Mouse (Mus musculus) cerebral cortex, adult 2 months (tissue): ENCODE measurements around the gene Acer3.

Experiments used
- WGBS: fragments of 180-500 bp; shearing (Covaris S2); methylation state at CpG from one replicate; pipeline ENCODE4 v1.1.7; 2018; 5-methylcytosine and 5-hydroxymethylcytosine counted together

Acer3 gene

DNA sequence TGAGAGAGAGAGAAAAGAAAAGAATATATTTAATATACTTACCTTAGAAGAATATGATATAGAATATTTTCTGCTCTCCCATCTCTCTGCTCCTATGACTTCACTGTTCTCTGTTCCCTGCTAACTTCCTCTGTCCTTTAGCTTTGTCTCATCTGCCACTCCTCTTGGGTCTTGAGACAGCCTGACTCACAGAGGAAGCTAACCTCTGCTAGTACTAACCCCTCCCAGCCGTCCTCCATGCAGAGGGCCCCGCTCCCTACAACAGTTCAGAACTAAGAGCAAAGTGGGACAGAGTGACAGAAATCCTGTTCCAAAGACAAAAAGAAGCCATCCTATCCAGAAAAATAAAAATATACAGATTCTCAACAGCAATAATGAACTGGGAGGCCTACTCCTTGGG is at the start of gene Acer3:
Gene Acer3, minus strand, starts transcription at position 126 of the 400 bp plus-strand sequence.
- WGBS = 93% methylated on average over 2 of the region's 2 CpGs

GRCm38 (mm10) chr7:98369762-98370369 is 48.9 kb upstream of the Acer3 start:
- WGBS = 72% methylated on average over 10 of the region's 10 CpGs

- WGBS = 21% methylated on average over 2 of the region's 2 CpGs
Observed at GRCm38 (mm10) chr7:98361662-98362061, 40.7 kb upstream of the Acer3 start.

DNA sequence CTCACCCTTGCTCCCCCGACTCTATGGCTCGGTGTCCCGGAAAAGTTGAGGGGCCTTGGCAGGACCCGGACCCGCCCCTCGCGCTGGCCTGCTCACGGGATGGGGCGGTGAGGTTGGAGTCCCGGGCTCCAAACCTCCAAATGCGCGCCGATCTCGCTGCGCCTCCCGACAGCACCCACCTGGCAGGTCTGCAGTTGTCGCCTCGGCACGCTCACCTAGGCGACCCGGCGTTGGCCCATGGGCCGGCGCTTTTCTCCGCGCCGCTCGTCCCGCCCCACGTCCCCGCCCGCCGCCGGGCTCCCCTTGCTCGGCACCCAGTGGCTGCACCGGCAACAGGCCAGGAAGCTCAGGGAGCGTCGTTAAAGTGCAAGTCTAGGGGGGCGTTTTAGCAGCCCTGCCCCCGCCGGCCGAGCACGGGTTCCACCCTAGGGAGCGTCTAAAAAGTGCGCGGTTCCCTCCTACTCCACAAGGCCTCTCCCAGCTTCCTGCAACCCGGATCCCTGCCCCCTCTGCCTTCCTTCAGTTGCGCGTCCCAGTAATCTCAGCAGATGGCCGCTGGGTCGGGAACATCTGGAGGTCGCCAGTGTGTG is 40.1 kb upstream of the Acer3 start, which contains the start of gene Tsku:
Gene Tsku, minus strand, starts transcription at position 266 of the 590 bp plus-strand sequence.
- WGBS = 1% methylated on average over 50 of the region's 52 CpGs

GRCm38 (mm10) chr7:98360621-98360990 is 39.6 kb upstream of the Acer3 start:
- under 1% methylated on average over 20 of the region's 20 CpGs for WGBS

DNA sequence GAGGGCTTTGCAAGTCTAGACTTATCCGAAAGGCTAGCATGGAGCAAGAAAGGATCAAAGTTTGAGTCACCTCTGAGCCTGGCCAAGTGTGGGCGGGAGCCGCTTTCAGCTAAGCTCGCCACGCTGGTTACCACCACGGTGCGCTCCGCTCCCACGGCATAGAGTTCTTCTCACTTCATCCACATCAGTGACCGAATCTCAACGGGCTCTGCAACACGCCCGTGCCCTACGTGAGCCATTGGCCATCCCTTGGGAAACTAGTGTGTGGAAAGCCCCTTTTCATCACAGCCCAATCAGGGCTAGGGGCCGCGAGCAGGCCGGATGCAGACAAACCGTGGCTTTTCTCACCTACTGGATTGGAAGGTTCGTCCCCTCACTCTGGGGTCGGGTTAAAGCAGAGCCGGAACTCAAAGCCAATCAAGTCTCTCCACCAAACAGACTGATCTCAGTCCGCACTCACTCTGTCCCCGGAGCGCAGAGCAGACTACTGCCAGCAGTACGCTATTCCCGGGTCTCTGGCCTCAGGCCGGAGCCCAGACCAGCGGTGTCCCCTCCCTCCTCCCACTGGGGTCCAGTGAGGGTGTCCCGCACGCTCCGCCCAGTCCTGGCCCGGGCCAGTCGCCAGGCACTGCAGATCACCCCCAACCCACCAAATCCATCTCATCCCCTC is 39.1 kb upstream of the Acer3 start:
- 6% methylated on average over 33 of the region's 33 CpGs for WGBS

GRCm38 (mm10) chr7:98358016-98358415 is 37.0 kb upstream of the Acer3 start:
- 92% methylated on average over 1 of the region's 1 CpGs for WGBS

DNA sequence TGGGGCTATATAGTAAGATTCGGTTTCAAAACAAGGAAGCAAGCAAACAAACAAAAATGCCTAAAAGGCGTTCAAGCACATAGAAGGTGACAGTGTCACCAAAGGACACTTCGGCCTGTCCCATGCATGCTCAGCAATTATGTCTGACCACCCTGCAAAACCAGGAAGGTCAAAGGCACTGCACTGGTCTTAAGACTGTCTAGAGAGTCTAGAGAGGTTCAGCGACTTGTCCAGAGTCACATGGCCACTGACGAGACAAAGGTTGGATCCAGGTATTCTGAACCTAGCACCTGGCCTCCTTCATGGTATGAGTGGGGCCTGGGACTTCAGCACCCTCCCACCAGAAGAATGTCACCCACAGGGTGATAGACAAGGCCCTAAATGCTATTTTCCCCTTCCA is 36.3 kb upstream of the Acer3 start:
- 94% methylated on average over 5 of the region's 5 CpGs for WGBS

DNA sequence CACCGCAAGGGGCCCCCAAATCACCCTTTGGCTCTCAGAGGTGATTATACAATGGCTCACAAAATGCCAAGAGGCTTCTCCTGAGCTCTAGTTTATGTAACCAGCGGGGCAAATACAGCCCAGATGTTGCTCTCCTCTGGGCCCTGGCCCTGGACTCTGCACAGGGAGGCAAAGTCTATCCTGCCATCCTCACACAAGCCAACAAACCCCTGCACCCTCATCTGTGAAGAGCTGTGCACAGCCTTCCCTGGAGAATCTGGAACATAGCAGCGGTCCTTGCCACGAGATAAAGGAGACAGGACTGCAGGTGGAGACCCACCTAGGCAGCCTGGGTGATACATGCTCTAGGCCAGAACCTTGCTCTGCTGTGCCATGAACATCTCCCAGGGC is 33.9 kb upstream of the Acer3 start:
- WGBS = 87% methylated on average over 4 of the region's 4 CpGs

- 82% methylated on average over 12 of the region's 12 CpGs for WGBS
Observed at GRCm38 (mm10) chr7:98354160-98354920, 33.3 kb upstream of the Acer3 start.

DNA sequence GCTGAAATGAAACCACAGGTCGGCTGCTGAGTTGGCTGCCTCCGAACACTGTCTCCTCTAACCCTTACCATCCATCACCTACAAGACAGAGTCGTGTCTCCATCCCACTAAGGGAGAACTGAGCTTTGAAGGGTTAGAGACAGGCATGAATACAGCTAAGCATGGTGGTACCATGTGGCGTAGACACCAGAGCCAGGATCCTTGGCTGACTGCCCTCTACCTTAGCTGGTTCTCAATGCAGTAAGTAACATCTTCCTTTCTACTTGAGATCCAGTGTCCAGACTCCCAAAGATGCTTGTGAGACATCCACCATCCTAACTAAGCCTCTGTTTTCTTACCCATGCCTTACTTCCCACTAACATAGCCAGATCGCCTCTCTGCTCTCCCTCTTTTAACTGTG is 32.6 kb upstream of the Acer3 start:
- 91% methylated on average over 5 of the region's 5 CpGs for WGBS

DNA sequence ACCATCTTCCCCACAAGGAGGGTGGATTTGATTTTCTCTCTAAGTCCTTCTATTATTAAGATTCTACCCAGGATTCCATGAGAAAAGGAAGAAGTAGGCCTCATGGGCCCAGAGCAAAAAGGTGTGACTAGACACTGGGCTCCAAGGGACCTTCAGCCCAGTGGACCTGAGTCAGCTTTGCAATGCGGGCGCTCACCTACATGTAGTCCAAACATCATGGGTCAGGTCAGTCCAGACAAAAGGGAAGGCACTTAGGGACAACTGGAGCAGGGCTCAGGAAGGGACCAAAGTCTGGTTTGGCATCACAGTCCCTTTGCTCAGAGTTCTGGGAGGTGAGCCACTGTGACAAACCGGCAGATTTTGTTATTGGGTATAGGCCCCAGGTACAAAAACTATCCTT is 30.5 kb upstream of the Acer3 start:
- 95% methylated on average over 3 of the region's 3 CpGs for WGBS

DNA sequence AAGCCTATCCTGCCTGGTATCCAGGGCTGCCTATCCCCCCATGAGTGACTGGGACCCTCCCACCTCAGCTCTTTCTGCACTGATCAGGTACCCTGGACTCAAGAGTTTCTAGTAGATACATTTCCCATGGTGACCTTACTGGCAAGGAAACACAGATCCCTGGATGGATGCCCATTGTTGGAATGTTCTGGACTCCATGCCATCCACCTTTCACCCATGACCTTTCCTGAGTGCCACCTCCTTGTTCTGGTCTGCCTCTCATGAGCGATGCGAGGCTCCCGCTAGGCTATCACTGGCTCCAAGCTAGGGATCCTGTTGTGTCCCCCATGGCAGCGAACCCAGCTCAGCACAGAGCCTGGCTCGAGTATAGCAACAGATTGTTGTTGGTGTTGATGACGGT is 28.8 kb upstream of the Acer3 start:
- WGBS = 95% methylated on average over 6 of the region's 6 CpGs

GRCm38 (mm10) chr7:98349096-98349495 is 28.1 kb upstream of the Acer3 start:
- 32% methylated on average over 5 of the region's 5 CpGs for WGBS

DNA sequence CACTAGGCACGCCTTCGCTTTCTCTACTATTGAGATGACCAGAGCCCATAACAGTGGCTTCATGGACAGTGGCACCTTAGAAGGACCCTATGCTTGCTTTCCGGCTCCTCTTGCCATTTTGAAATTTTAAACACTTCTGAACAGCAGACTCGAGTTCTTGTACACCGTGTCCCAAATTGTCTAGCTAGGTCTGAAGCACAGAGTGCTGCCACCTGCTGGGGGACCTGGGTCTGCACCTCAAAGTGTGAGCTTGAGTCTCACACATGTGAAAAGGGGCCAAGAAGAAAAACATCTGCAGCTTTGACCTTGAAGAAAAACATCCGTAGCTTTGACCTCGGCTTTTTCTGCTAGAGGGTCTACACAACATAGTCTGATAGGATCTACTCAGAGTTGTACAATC is 27.0 kb upstream of the Acer3 start:
- WGBS = 58% methylated on average over 7 of the region's 7 CpGs

DNA sequence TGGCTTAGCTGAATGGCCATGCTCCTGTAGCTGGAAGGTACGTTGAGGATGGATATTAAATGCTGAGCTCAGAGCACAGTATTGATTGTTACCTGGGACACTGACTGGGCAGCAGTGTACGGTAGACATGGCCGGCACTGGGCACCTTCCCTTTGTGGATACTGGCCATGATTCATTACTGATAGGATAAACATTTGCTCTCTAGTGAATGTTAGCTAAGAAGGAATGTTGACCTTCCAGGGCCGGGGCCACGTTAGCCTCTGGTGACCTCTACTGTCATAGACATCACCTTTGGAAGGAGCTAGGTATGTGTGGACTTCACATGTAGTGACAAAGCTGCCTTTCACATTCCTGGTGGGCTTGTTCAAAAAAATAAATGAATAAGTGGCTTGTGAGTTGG is 26.5 kb upstream of the Acer3 start:
- 89% methylated on average over 5 of the region's 5 CpGs for WGBS

GRCm38 (mm10) chr7:98345036-98345435 is 24.0 kb upstream of the Acer3 start:
- 76% methylated on average over 6 of the region's 6 CpGs for WGBS

- 37% methylated on average over 3 of the region's 3 CpGs for WGBS
Observed at GRCm38 (mm10) chr7:98344361-98344760, 23.4 kb upstream of the Acer3 start.

DNA sequence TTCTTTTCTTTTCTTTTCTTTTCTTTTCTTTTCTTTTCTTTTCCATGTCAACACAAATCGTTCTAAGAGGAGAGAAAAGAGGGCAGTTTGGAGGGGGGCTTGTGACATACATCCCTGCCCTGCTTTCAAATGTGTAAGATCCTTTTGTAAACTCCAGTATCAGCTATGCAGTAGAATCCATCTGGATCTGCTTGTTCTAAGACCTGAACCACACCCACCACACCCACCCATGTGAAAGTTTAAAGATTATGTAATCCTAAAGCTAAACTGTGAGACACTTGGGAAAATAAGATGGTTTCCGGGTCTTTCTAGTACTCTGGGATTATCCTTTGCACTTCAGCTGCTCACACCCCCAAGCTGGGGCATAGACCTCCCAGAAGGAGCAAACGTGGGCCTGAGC is 21.2 kb upstream of the Acer3 start:
- 61% methylated on average over 3 of the region's 3 CpGs for WGBS

GRCm38 (mm10) chr7:98341475-98341874 is 20.5 kb upstream of the Acer3 start:
- WGBS = 2% methylated on average over 13 of the region's 13 CpGs

GRCm38 (mm10) chr7:98340343-98340742 is 19.3 kb upstream of the Acer3 start:
- 91% methylated on average over 5 of the region's 5 CpGs for WGBS

GRCm38 (mm10) chr7:98333987-98334386 is 13.0 kb upstream of the Acer3 start:
- WGBS = 89% methylated on average over 3 of the region's 3 CpGs

GRCm38 (mm10) chr7:98333507-98333906 is 12.5 kb upstream of the Acer3 start:
- WGBS = over 99% methylated on average over 5 of the region's 5 CpGs
